Comparison of ENCODE assay signal across 26 mouse cellular contexts in genomic region chr13:15325413-15325812, GRCm38 (mm10).
A peak's percentile ranks its signal among the peaks of the same experiment; 100 is the strongest.
DNase-seq lines count a peak whose midpoint lies in the region; ATAC-seq lines count a peak whose summit lies in the region.
"Had no signal": no experiment of that assay in that cellular context is flagged by ENCODE, and none has a peak within 500 bp of the region (broad histone marks: within the 10 kb centered on the region; RNA-seq: fewer than 3 reads in every experiment).

No protein-coding gene starts in this region.

- DNase-seq in heart, adult 8-10 months (ENCODE audit: low spot score) = peak; percentile 16
- DNase-seq in embryonic facial prominence, embryonic 11.5 days (ENCODE audit: low spot score) = peak; percentile 65
- DNase-seq in gonadal fat pad, adult 2 months (ENCODE audit: low read depth) = peak; percentile 19
- DNase-seq in forebrain, embryonic 14.5 days (ENCODE audit: low spot score) = no peak
- DNase-seq in right cerebral cortex, postnatal 36 days (ENCODE audit: low spot score in 2 of 2) = no peak
- DNase-seq in cerebellum, adult 9-11 months = no peak
- DNase-seq: adrenal gland, postnatal 10 days; cerebellum, adult 11 months; cerebellum, adult 9-10 months; embryo, embryonic 11 days; forebrain, postnatal 0 days; kidney, adult 2 months; liver; lung, adult 2 months; lung, postnatal 10 days; thymus, postnatal 14 days had no signal

- no peak overlapping the region for H3K27ac ChIP-seq in heart, embryonic 11.5 days (ENCODE audit: low read depth, low read length)
- no peak overlapping the region for H3K27ac ChIP-seq in embryonic facial prominence, embryonic 11.5 days (replicated peaks; ENCODE audit: low read depth, low read length)
- no peak overlapping the region for H3K27ac ChIP-seq in forebrain, embryonic 14.5 days (ENCODE audit: low read depth, low read length)
- H3K27ac ChIP-seq: forebrain, embryonic 10.5 days; heart, embryonic 13.5 days; hindbrain, embryonic 10.5 days; hindbrain, embryonic 15.5 days; kidney, postnatal 0 days; liver, embryonic 14.5 days; macrophage; midbrain, embryonic 13.5 days had no signal

- H3K36me3 ChIP-seq in heart, embryonic 11.5 days (ENCODE audit: control insufficient read depth, insufficient read depth, low read length) = no peaks in the 10 kb centered on the region
- H3K36me3 ChIP-seq in embryonic facial prominence, embryonic 11.5 days (replicated peaks; ENCODE audit: control insufficient read depth, insufficient read depth, low read depth, low read length) = no peaks in the 10 kb centered on the region
- H3K36me3 ChIP-seq in forebrain, embryonic 14.5 days (ENCODE audit: control insufficient read depth, insufficient read depth, low read length) = no peaks in the 10 kb centered on the region
- H3K36me3 ChIP-seq: forebrain, embryonic 10.5 days; heart, embryonic 13.5 days; hindbrain, embryonic 10.5 days; hindbrain, embryonic 15.5 days; midbrain, embryonic 13.5 days had no signal

- no peak for ATAC-seq in heart, embryonic 11.5 days (replicated peaks; ENCODE audit: insufficient number of reproducible peaks, low FRiP score, low TSS enrichment)
- ATAC-seq in embryonic facial prominence, embryonic 11.5 days (replicated peaks; ENCODE audit: insufficient number of reproducible peaks, low FRiP score, low TSS enrichment, low read depth) = no peak
- no peak for ATAC-seq in forebrain, embryonic 14.5 days
- ATAC-seq: forebrain, postnatal 0 days; midbrain, embryonic 13.5 days; Patski had no signal

- no peak overlapping the region for H3K4me2 ChIP-seq in heart, embryonic 11.5 days
- no peak overlapping the region for H3K4me2 ChIP-seq in embryonic facial prominence, embryonic 11.5 days (ENCODE audit: low read depth, low read length)
- H3K4me2 ChIP-seq in forebrain, embryonic 14.5 days (ENCODE audit: low read length) = no peak overlapping the region
- H3K4me2 ChIP-seq: heart, embryonic 13.5 days; hindbrain, embryonic 15.5 days; midbrain, embryonic 13.5 days had no signal

- WGBS in heart, embryonic 11.5 days (ENCODE audit: insufficient replicate concordance) = 54% methylated on average over 4 of the region's 4 CpGs
- WGBS in embryonic facial prominence, embryonic 11.5 days = 40% methylated on average over 4 of the region's 4 CpGs
- WGBS in forebrain, embryonic 14.5 days = 52% methylated on average over 4 of the region's 4 CpGs

- H3K4me1 ChIP-seq in heart, embryonic 11.5 days (ENCODE audit: control insufficient read depth, insufficient read depth, low read length) = no peaks in the 10 kb centered on the region
- H3K4me1 ChIP-seq in embryonic facial prominence, embryonic 11.5 days (ENCODE audit: control insufficient read depth, insufficient read depth, low read length) = no peaks in the 10 kb centered on the region
- no peaks in the 10 kb centered on the region for H3K4me1 ChIP-seq in forebrain, embryonic 14.5 days (ENCODE audit: control insufficient read depth, insufficient read depth, low read length)
- H3K4me1 ChIP-seq: forebrain, embryonic 10.5 days; heart, embryonic 13.5 days; hindbrain, embryonic 10.5 days; hindbrain, embryonic 15.5 days; midbrain, embryonic 13.5 days had no signal

- no peaks in the 10 kb centered on the region for H3K9me3 ChIP-seq in heart, embryonic 11.5 days (replicated peaks; ENCODE audit: control insufficient read depth, low read length)
- H3K9me3 ChIP-seq in embryonic facial prominence, embryonic 11.5 days (replicated peaks; ENCODE audit: control insufficient read depth, low read length) = no peaks in the 10 kb centered on the region
- no peaks in the 10 kb centered on the region for H3K9me3 ChIP-seq in forebrain, embryonic 14.5 days (replicated peaks; ENCODE audit: control insufficient read depth, low read length)
- H3K9me3 ChIP-seq: hindbrain, embryonic 10.5 days; hindbrain, embryonic 15.5 days; midbrain, embryonic 13.5 days had no signal

- no peak overlapping the region for H3K9ac ChIP-seq in heart, embryonic 11.5 days (ENCODE audit: low read depth, low read length)
- H3K9ac ChIP-seq in embryonic facial prominence, embryonic 11.5 days (replicated peaks; ENCODE audit: low read length) = no peak overlapping the region
- no peak overlapping the region for H3K9ac ChIP-seq in forebrain, embryonic 14.5 days (ENCODE audit: low read length)
- H3K9ac ChIP-seq: forebrain, postnatal 0 days; heart, embryonic 13.5 days; hindbrain, embryonic 15.5 days; liver, embryonic 14.5 days; midbrain, embryonic 13.5 days had no signal

- no peak overlapping the region for H3K4me3 ChIP-seq in heart, embryonic 11.5 days (ENCODE audit: low read depth, low read length)
- H3K4me3 ChIP-seq in embryonic facial prominence, embryonic 11.5 days (ENCODE audit: low read depth, low read length) = no peak overlapping the region
- H3K4me3 ChIP-seq in forebrain, embryonic 14.5 days (ENCODE audit: low read depth, low read length) = no peak overlapping the region
- H3K4me3 ChIP-seq: forebrain, embryonic 10.5 days; heart, embryonic 13.5 days; hindbrain, embryonic 10.5 days; hindbrain, embryonic 15.5 days; midbrain, embryonic 13.5 days had no signal

- no peaks in the 10 kb centered on the region for H3K27me3 ChIP-seq in heart, embryonic 11.5 days (ENCODE audit: control insufficient read depth, insufficient read depth, low read length)
- no peaks in the 10 kb centered on the region for H3K27me3 ChIP-seq in embryonic facial prominence, embryonic 11.5 days (ENCODE audit: control insufficient read depth, insufficient read depth, low read length)
- H3K27me3 ChIP-seq in forebrain, embryonic 14.5 days (replicated peaks; ENCODE audit: control insufficient read depth, insufficient read depth, low read length) = no peaks in the 10 kb centered on the region
- H3K27me3 ChIP-seq: heart, embryonic 13.5 days; hindbrain, embryonic 15.5 days; midbrain, embryonic 13.5 days; Patski had no signal

Comparison
In these comparisons a context has a peak if more than half of its experiments do, and no peak if none do; other contexts are left out.
1. DNase-seq: peak in heart, adult 8-10 months (single experiment), embryonic facial prominence, embryonic 11.5 days (single experiment) and gonadal fat pad, adult 2 months (single experiment); none in forebrain, embryonic 14.5 days (single experiment), right cerebral cortex, postnatal 36 days (0 of 2) and cerebellum, adult 9-11 months (single experiment).